Comparison of ENCODE assay signal across 11 mouse cellular contexts in genomic region chr9:55525716-55526115, GRCm38 (mm10). TPM values are rescaled to one million over a fixed set of nuclear protein-coding genes. Genes with fewer than 3 reads are reported as not detected.
DNase-seq lines count a peak whose midpoint lies in the region; ATAC-seq and TF ChIP-seq lines count a peak whose summit lies in the region.
"Had no signal": no experiment of that assay in that cellular context is flagged by ENCODE, and none has a peak within 500 bp of the region (broad histone marks: within the 10 kb centered on the region; RNA-seq: fewer than 3 reads in every experiment).

No protein-coding gene starts in this region.

- H3K4me3 ChIP-seq in forebrain, embryonic 11.5 days (ENCODE audit: low read depth, low read length): no peak overlapping the region
- H3K4me3 ChIP-seq in forebrain, embryonic 12.5 days (replicated peaks): no peak overlapping the region
- no peak overlapping the region for H3K4me3 ChIP-seq in lung, postnatal 0 days (ENCODE audit: low read depth, low read length)
- H3K4me3 ChIP-seq in small intestine, adult 2 months (ENCODE audit: low read depth, low read length): no peak overlapping the region
- H3K4me3 ChIP-seq: liver, embryonic 15.5 days had no signal

- H3K27me3 ChIP-seq in forebrain, embryonic 11.5 days (ENCODE audit: control insufficient read depth, insufficient read depth, low read length): no peaks in the 10 kb centered on the region
- 0 out of 2 replicates have a peak, but pooled peaks cover 7% of the 10 kb centered on the region for H3K27me3 ChIP-seq in forebrain, embryonic 12.5 days
- H3K27me3 ChIP-seq in lung, postnatal 0 days (replicated peaks; ENCODE audit: insufficient read depth, low read length): no peaks in the 10 kb centered on the region
- H3K27me3 ChIP-seq in small intestine, adult 2 months (ENCODE audit: control insufficient read depth, insufficient read depth, low read length): no peaks in the 10 kb centered on the region

- WGBS in forebrain, embryonic 11.5 days: 39% methylated on average over 4 of the region's 4 CpGs
- WGBS in forebrain, embryonic 12.5 days: 35% methylated on average over 4 of the region's 4 CpGs
- WGBS in lung, postnatal 0 days: 54% methylated on average over 4 of the region's 4 CpGs
- 70% methylated on average over 4 of the region's 4 CpGs for WGBS in small intestine, adult 2 months

- H3K9ac ChIP-seq in forebrain, embryonic 11.5 days (ENCODE audit: low read length): no peak overlapping the region
- H3K9ac ChIP-seq in forebrain, embryonic 12.5 days: no peak overlapping the region
- H3K9ac ChIP-seq in lung, postnatal 0 days (replicated peaks; ENCODE audit: low read depth): no peak overlapping the region
- H3K9ac ChIP-seq: liver, embryonic 15.5 days had no signal

- H3K27ac ChIP-seq in forebrain, embryonic 11.5 days (ENCODE audit: low read depth, low read length): no peak overlapping the region
- H3K27ac ChIP-seq in forebrain, embryonic 12.5 days: no peak overlapping the region
- H3K27ac ChIP-seq in lung, postnatal 0 days (ENCODE audit: low read length): no peak overlapping the region
- H3K27ac ChIP-seq in small intestine, adult 2 months (ENCODE audit: insufficient read depth, low read depth, low read length): no peak overlapping the region
- H3K27ac ChIP-seq: liver, embryonic 15.5 days had no signal

- DNase-seq in forebrain, embryonic 11.5 days (ENCODE audit: low spot score): peak; percentile 27
- no peak for DNase-seq in lung, postnatal 0 days (ENCODE audit: low spot score)
- no peak for DNase-seq in lung, postnatal 25 days (ENCODE audit: low spot score)
- DNase-seq in R1 (ENCODE audit: low read depth, low spot score) (peak; percentile 78), MN1 (ENCODE audit: low spot score) (no peak)
- no peak for DNase-seq in adrenal gland, adult 18-20 months (ENCODE audit: low spot score in 2 of 2)
- DNase-seq: heart, postnatal 4 days; right cerebral cortex, postnatal 14 days had no signal

- no peak overlapping the region for H3K4me2 ChIP-seq in forebrain, embryonic 11.5 days (ENCODE audit: low read depth, low read length, severe bottlenecking)
- no peak overlapping the region for H3K4me2 ChIP-seq in forebrain, embryonic 12.5 days
- H3K4me2 ChIP-seq in lung, postnatal 0 days (replicated peaks; ENCODE audit: low read depth, low read length): no peak overlapping the region
- H3K4me2 ChIP-seq: liver, embryonic 15.5 days had no signal

- ATAC-seq in forebrain, embryonic 11.5 days (replicated peaks; ENCODE audit: low FRiP score): no peak
- ATAC-seq in forebrain, embryonic 12.5 days (ENCODE audit: low FRiP score): no peak
- no peak for ATAC-seq in lung, postnatal 0 days

- no peak for TF ChIP-seq POLR2A in small intestine, adult 2 months (IDR thresholded peaks at IDR 0.05; ENCODE audit: low read depth, low read length)

- H3K4me1 ChIP-seq in forebrain, embryonic 11.5 days (replicated peaks; ENCODE audit: control insufficient read depth, insufficient read depth, low read length): no peaks in the 10 kb centered on the region
- no peaks in the 10 kb centered on the region for H3K4me1 ChIP-seq in forebrain, embryonic 12.5 days
- no peaks in the 10 kb centered on the region for H3K4me1 ChIP-seq in lung, postnatal 0 days (ENCODE audit: insufficient read depth, low read depth, low read length)
- no peaks in the 10 kb centered on the region for H3K4me1 ChIP-seq in small intestine, adult 2 months (ENCODE audit: control insufficient read depth, insufficient read depth, insufficient read length, low read length)
- H3K4me1 ChIP-seq: liver, embryonic 15.5 days had no signal

- no peaks in the 10 kb centered on the region for H3K9me3 ChIP-seq in forebrain, embryonic 11.5 days (ENCODE audit: control insufficient read depth, low read length)
- no peaks in the 10 kb centered on the region for H3K9me3 ChIP-seq in forebrain, embryonic 12.5 days
- H3K9me3 ChIP-seq in lung, postnatal 0 days (ENCODE audit: low read length): no peaks in the 10 kb centered on the region
- H3K9me3 ChIP-seq: liver, embryonic 15.5 days had no signal

- peak; percentile 63 for TF ChIP-seq CTCF in lung, postnatal 0 days (IDR thresholded peaks at IDR 0.05)
- TF ChIP-seq CTCF in small intestine, adult 2 months (IDR thresholded peaks at IDR 0.05; ENCODE audit: extremely low read depth, insufficient read length, insufficient replicate concordance, low read depth, low read length): peak; percentile 54; the same call in 1 of the 2 replicates

- no peaks in the 10 kb centered on the region for H3K36me3 ChIP-seq in forebrain, embryonic 11.5 days (ENCODE audit: control insufficient read depth, insufficient read depth, low read length)
- no peaks in the 10 kb centered on the region for H3K36me3 ChIP-seq in forebrain, embryonic 12.5 days (replicated peaks)
- no peaks in the 10 kb centered on the region for H3K36me3 ChIP-seq in lung, postnatal 0 days (ENCODE audit: insufficient read depth, low read length)
- H3K36me3 ChIP-seq in small intestine, adult 2 months (ENCODE audit: control insufficient read depth, insufficient read depth, low read length): no peaks in the 10 kb centered on the region
- H3K36me3 ChIP-seq: liver, embryonic 15.5 days had no signal

- no peak for TF ChIP-seq EP300 in lung, postnatal 0 days (IDR thresholded peaks at IDR 0.05)

RNA-seq across cellular contexts. Expression of gene Isl2, which starts 12.8 kb away (rescaled TPM):
- polyA plus RNA-seq in forebrain, embryonic 11.5 days (2014; fragmentation: Nextera tagmentation; extraction: Ambion mirVana): 0.77 and 0.96 TPM in 2 replicates
- 0.68 and 0.73 TPM in 2 replicates for polyA plus RNA-seq in forebrain, embryonic 12.5 days (2016; fragmentation: Nextera tagmentation; extraction: Ambion mirVana)
- polyA plus RNA-seq in lung, postnatal 0 days (2015; fragmentation: Nextera tagmentation; extraction: Ambion mirVana): 0.07 TPM in 1 of 2 replicates, not detected in the other
- 2.2 and 3.4 TPM in 2 replicates for polyA plus RNA-seq in small intestine, adult 2 months (2012; rRNA removed)
- not detected for total RNA-seq in adrenal gland, adult 18-20 months (2021)
- total RNA-seq: heart, postnatal 4 days had no signal

RNA-seq across cellular contexts. Expression of gene Etfa, which starts 13.7 kb away (rescaled TPM):
- 147 and 151 TPM in 2 replicates for polyA plus RNA-seq in forebrain, embryonic 11.5 days (2014; fragmentation: Nextera tagmentation; extraction: Ambion mirVana)
- 136 and 139 TPM in 2 replicates for polyA plus RNA-seq in forebrain, embryonic 12.5 days (2016; fragmentation: Nextera tagmentation; extraction: Ambion mirVana)
- polyA plus RNA-seq in lung, postnatal 0 days (2015; fragmentation: Nextera tagmentation; extraction: Ambion mirVana): 175 and 196 TPM in 2 replicates
- 38.5 and 62.1 TPM in 2 replicates for polyA plus RNA-seq in small intestine, adult 2 months (2012; rRNA removed)
- total RNA-seq in adrenal gland, adult 18-20 months (2021): 100 to 1,000 TPM; 480 to 543 TPM

Comparison
In these comparisons a context has a peak if more than half of its experiments do, and no peak if none do; other contexts are left out.
1. DNase-seq: peak in forebrain, embryonic 11.5 days (single experiment) and R1 (single experiment); none in lung, postnatal 0 days (single experiment), lung, postnatal 25 days (single experiment), adrenal gland, adult 18-20 months (0 of 2) and MN1 (single experiment).